Mouse (Mus musculus): ENCODE results near the gene Ap1s2.

- TF ChIP-seq EP300 (IDR thresholded peaks at IDR 0.05; ENCODE audit: low read depth) (no peak), CTCF (IDR thresholded peaks at IDR 0.05; ENCODE audit: low read depth) (no peak)
These were observed 41.0 kb upstream of the Ap1s2 start for GRCm38 (mm10) chrX:163867711-163868379.

Measured in heart, postnatal 0 days (tissue).